In genomic region chr1:25475699-25476098, GRCm38 (mm10) we compare ENCODE assay signal across 17 mouse cellular contexts.
"Had no signal": no experiment of that assay in that cellular context is flagged by ENCODE, and none has a peak within 500 bp of the region (broad histone marks: within the 10 kb centered on the region; RNA-seq: fewer than 3 reads in every experiment).

No protein-coding gene starts in this region.

- ATAC-seq: hindbrain, embryonic 16.5 days; inflammation-experienced regulatory T-cells, adult 6 months; intestine, embryonic 15.5 days; intestine, postnatal 0 days had no signal

- DNase-seq: gastrocnemius, postnatal 14 days; gastrocnemius, postnatal 36 days; heart, adult 11 months; heart, adult 2 months; heart, postnatal 14 days; heart, postnatal 36 days; kidney, adult 18-20 months; kidney, adult 8-10 months; kidney, postnatal 10 days; kidney, postnatal 25 days; kidney, postnatal 4 days; liver; liver, embryonic 13.5 days had no signal
